Mouse (Mus musculus) hindbrain, embryonic 14.5 days (tissue): ENCODE results near the gene Flad1. TPM values are rescaled to one million over a fixed set of nuclear protein-coding genes. Genes with fewer than 3 reads are reported as not detected.
"Not testable (repeated sequence)": the region's sequence is repeated elsewhere in the genome, so short reads cannot be mapped to it uniquely, and the experiment has no call there.

ENCODE experiments used
- ATAC-seq: fragments of 200-750 bp; cut with Nextera tagmentation; 2 replicates; pipeline ENCODE4 v1.8.0; 2017; ENCODE audit warnings: moderate number of reproducible peaks, mild to moderate bottlenecking, moderate TSS enrichment, moderate library complexity; ENCODE audit not compliant: low FRiP score
- DNase-seq: peaks from one replicate; pipeline ENCODE4 v3.0.0-alpha.2; 2015; ENCODE audit warnings: low spot score
- H3K27ac ChIP-seq: fragments of 300-500 bp; sonication (generic); 2 replicates; pipeline ENCODE4 v1.5.1; 2014; ENCODE audit warnings: mild to moderate bottlenecking, moderate library complexity
- H3K27me3 ChIP-seq: fragments of 300-500 bp; sonication (generic); 2 replicates; pipeline ENCODE4 v1.6.1; 2014; ENCODE audit warnings: mild to moderate bottlenecking, low read length, mixed read lengths; ENCODE audit not compliant: control insufficient read depth, insufficient read depth
- H3K36me3 ChIP-seq: fragments of 300-500 bp; sonication (generic); replicated peaks from 2 replicates; pipeline ENCODE4 v1.6.1; 2014; ENCODE audit not compliant: control insufficient read depth, insufficient read depth
- H3K4me1 ChIP-seq: fragments of 300-500 bp; sonication (generic); replicated peaks from 2 replicates; pipeline ENCODE4 v1.6.1; 2014; ENCODE audit warnings: antibody characterized with exemption, low read length, mixed read lengths; ENCODE audit not compliant: control insufficient read depth, insufficient read depth
- H3K4me2 ChIP-seq: fragments of 300-500 bp; sonication (generic); replicated peaks from 2 replicates; pipeline ENCODE4 v1.6.1; 2014; ENCODE audit warnings: mild to moderate bottlenecking, moderate library complexity
- H3K4me3 ChIP-seq: fragments of 300-500 bp; sonication (generic); replicated peaks from 2 replicates; pipeline ENCODE4 v1.5.1; 2014; ENCODE audit warnings: mild to moderate bottlenecking, low read length
- H3K9ac ChIP-seq: fragments of 300-500 bp; sonication (generic); 2 replicates; pipeline ENCODE4 v1.6.1; 2014
- H3K9me3 ChIP-seq: fragments of 300-500 bp; sonication (generic); 2 replicates; pipeline ENCODE4 v1.6.1; 2016; ENCODE audit warnings: low read length; ENCODE audit not compliant: control insufficient read depth
- WGBS: fragments of 180-500 bp; shearing (Covaris S2); extraction: QIAGEN DNeasy Blood & Tissue Kit; methylation state at CpG from one replicate; pipeline ENCODE4 v1.1.7; 2014; 5-methylcytosine and 5-hydroxymethylcytosine counted together
- polyA plus RNA-seq: library from polyadenylated mRNA; unstranded; fragments of >200 nt; fragmentation: Nextera tagmentation; extraction: Ambion mirVana; gene quantifications from 2 replicates; pipeline ENCODE4 v1.2.1, GENCODE M21; 2014

The Flad1 gene
- polyA plus RNA-seq, 1 experiment from 2014 or later, result 30.8 TPM

GRCm38 (mm10) chr3:89430171-89431159, 18.8 kb upstream of the Flad1 start, which contains the start of gene Pygo2:
TSS of gene Pygo2 (plus strand) at chr3:89430214.
- 2% methylated on average over 65 of the region's 68 CpGs for WGBS
- Histone ChIP-seq H3K27ac (peak within 1 kb of the TSS; percentile 92), H3K4me1 (peaks cover 15% of the 10 kb centered on the region), H3K27me3 (no peaks in the 10 kb centered on the region), H3K36me3 (peaks cover 48% of the 10 kb centered on the region), H3K4me3 (peak within 1 kb of the TSS; percentile 95), H3K9me3 (no peaks in the 10 kb centered on the region), H3K4me2 (peak within 1 kb of the TSS; percentile 87), H3K9ac (peak within 1 kb of the TSS; percentile 97)
- DNase-seq (peak; percentile 87), ATAC-seq (peak; percentile 97)

DNA sequence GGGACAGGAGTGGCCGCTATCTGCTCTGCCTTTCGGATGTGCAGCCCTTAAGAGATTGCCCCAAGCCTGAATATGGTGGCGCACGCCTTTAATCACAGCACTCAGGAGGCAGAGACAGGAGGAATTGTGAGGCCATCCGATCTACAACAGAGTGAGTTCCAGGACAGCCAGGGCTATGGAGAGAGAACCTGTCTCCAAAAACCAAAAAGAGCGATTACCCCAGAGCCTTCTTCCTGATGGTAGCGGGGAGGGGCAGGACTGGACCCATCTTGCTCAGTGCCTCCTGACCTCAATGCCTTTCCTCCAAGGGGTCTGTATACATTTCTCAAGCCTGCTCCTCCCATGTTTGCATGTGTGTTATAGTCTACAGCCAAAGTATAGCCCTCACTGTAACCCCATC, 17.4 kb upstream of the Flad1 start:
- H3K9ac ChIP-seq, H3K9me3 ChIP-seq, H3K27me3 ChIP-seq, H3K27ac ChIP-seq, ATAC-seq, H3K4me2 ChIP-seq, H3K4me3 ChIP-seq, DNase-seq: not testable (repeated sequence)
- Histone ChIP-seq H3K36me3 (peaks cover 46% of the 10 kb centered on the region), H3K4me1 (peaks cover 15% of the 10 kb centered on the region)
- 91% methylated on average over 7 of the region's 7 CpGs for WGBS

DNA sequence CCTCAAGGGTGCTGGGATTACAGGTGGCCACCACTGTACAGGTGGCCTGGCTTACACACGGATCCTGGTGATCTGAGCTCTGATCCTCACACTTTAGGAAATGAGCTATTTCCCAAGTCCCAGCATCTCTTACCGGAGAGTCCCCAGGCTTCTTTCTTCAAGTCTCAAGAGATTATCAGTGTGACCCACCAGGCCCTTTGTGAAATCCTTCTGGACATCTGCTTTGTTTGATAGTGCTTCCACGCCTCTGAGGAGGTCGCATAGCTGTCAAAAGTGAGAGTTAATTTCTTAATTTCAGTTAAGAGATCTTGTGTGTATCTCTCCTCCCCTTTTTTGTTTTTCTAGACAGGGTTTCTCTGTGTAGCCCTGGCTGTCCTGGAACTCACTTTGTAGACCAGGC, 14.2 kb upstream of the Flad1 start:
- Histone ChIP-seq H3K9ac (no peak overlapping the region), H3K4me1 (peaks cover 14% of the 10 kb centered on the region), H3K4me2 (no peak overlapping the region), H3K4me3 (no peak overlapping the region), H3K9me3 (no peaks in the 10 kb centered on the region), H3K36me3 (peaks cover 27% of the 10 kb centered on the region), H3K27me3 (no peaks in the 10 kb centered on the region), H3K27ac (no peak overlapping the region)
- no peak for DNase-seq
- ATAC-seq, result no peak
- 88% methylated on average over 4 of the region's 4 CpGs for WGBS

- no peak overlapping the region for H3K4me2 ChIP-seq
- H3K4me3 ChIP-seq, result no peak overlapping the region
Measured at GRCm38 (mm10) chr3:89425141-89425525, 13.5 kb upstream of the Flad1 start.

GRCm38 (mm10) chr3:89424416-89425140, 12.9 kb upstream of the Flad1 start:
- ATAC-seq, result no peak

More at GRCm38 (mm10) chr3:89425141-89425525, 13.5 kb upstream of the Flad1 start:
- Histone ChIP-seq H3K27me3 (no peaks in the 10 kb centered on the region), H3K9me3 (no peaks in the 10 kb centered on the region), H3K9ac (no peak overlapping the region), H3K36me3 (peaks cover 27% of the 10 kb centered on the region), H3K27ac (no peak overlapping the region), H3K4me1 (peaks cover 14% of the 10 kb centered on the region)
- DNase-seq (no peak), ATAC-seq (no peak)
- 87% methylated on average over 5 of the region's 5 CpGs for WGBS

DNA sequence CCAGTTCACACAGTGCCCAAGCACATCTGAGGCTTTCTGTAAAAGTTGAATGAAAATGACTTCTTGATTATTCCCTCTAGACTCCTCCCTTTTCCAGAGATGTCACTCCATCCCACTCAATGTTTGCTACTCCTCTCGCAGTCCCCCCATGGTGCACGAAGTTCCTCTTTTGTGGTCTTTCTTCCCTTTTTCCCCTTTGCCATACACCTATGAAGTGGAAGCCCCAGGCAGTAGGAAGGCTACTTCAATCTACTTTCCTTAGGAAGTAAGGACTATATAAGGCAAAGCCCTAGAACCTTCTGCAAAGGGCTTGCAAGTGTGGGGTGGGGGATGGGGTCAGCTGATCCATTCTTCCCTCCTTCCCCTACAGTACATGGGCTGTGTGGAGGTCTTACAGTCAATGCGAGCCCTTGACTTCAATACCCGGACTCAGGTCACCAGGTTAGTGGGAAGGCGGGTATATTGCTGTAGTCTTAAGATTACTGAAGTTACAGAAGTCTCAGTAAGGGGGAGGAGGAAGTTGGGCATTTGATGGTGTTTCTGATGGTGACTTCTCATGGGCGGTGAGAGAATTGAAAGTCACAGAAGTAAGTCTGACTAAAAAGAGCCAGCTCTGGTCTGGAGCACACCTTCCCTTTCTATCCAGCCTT, 11.0 kb upstream of the Flad1 start:
- Histone ChIP-seq H3K9ac (no peak overlapping the region), H3K36me3 (peaks cover 22% of the 10 kb centered on the region), H3K4me1 (peaks cover 24% of the 10 kb centered on the region), H3K27ac (no peak overlapping the region), H3K27me3 (no peaks in the 10 kb centered on the region), H3K4me3 (peak overlapping the region; percentile 27; the same call in 1 of the 2 replicates), H3K4me2 (peak overlapping the region; percentile 56), H3K9me3 (no peaks in the 10 kb centered on the region)
- ATAC-seq (no peak), DNase-seq (no peak)
- 71% methylated on average over 6 of the region's 6 CpGs for WGBS

More at GRCm38 (mm10) chr3:89424416-89425140, 12.9 kb upstream of the Flad1 start:
- peaks cover 18% of the 10 kb centered on the region for H3K4me1 ChIP-seq
- no peaks in the 10 kb centered on the region for H3K9me3 ChIP-seq
- H3K4me3 ChIP-seq, result no peak overlapping the region
- no peak overlapping the region for H3K9ac ChIP-seq
- no peak overlapping the region for H3K27ac ChIP-seq
- DNase-seq, result no peak
- H3K27me3 ChIP-seq, result no peaks in the 10 kb centered on the region
- no peak overlapping the region for H3K4me2 ChIP-seq
- 88% methylated on average over 5 of the region's 5 CpGs for WGBS
- peaks cover 27% of the 10 kb centered on the region for H3K36me3 ChIP-seq

GRCm38 (mm10) chr3:89421810-89422473, 10.3 kb upstream of the Flad1 start:
- no peak for DNase-seq
- H3K27ac ChIP-seq, result peak overlapping the region; percentile 16; the same call in 1 of the 2 replicates
- H3K9me3 ChIP-seq, result no peaks in the 10 kb centered on the region
- no peaks in the 10 kb centered on the region for H3K27me3 ChIP-seq
- peak overlapping the region; percentile 27 for H3K4me3 ChIP-seq
- H3K4me1 ChIP-seq, result peaks cover 29% of the 10 kb centered on the region
- H3K9ac ChIP-seq, result peak overlapping the region; percentile 57
- no peak for ATAC-seq
- 11% methylated on average over 21 of the region's 22 CpGs for WGBS
- peaks cover 14% of the 10 kb centered on the region for H3K36me3 ChIP-seq
- H3K4me2 ChIP-seq, result peak overlapping the region; percentile 56

GRCm38 (mm10) chr3:89421002-89421774, 9.5 kb upstream of the Flad1 start:
- peak overlapping the region; percentile 50; the same call in 1 of the 2 replicates for H3K27ac ChIP-seq
- 3% methylated on average over 11 of the region's 11 CpGs for WGBS

More at GRCm38 (mm10) chr3:89421002-89421774, 9.5 kb upstream of the Flad1 start:
- ATAC-seq, result peak; percentile 54; the same call in 1 of the 2 replicates
- Histone ChIP-seq H3K4me3 (peak overlapping the region; percentile 27), H3K9ac (peak overlapping the region; percentile 57), H3K4me1 (peaks cover 29% of the 10 kb centered on the region), H3K36me3 (0 out of 2 replicates have a peak, but pooled peaks cover 7% of the 10 kb centered on the region), H3K9me3 (no peaks in the 10 kb centered on the region), H3K27me3 (no peaks in the 10 kb centered on the region), H3K4me2 (peak overlapping the region; percentile 56)
- peak; percentile 48 for DNase-seq
